Mouse (Mus musculus) forebrain, embryonic 14.5 days (tissue): ENCODE measurements around the gene Ptk6. TPM values are rescaled to one million over a fixed set of nuclear protein-coding genes. Genes with fewer than 3 reads are reported as not detected.
"Not testable (repeated sequence)": the region's sequence is repeated elsewhere in the genome, so short reads cannot be mapped to it uniquely, and the experiment has no call there.

Source experiments
- ATAC-seq: fragments of 200-750 bp; cut with Nextera tagmentation; 2 replicates; pipeline ENCODE4 v1.8.0; 2017; ENCODE audit warnings: mild to moderate bottlenecking, moderate library complexity
- DNase-seq: peaks from one replicate; pipeline ENCODE4 v3.0.0-alpha.2; 2015; ENCODE audit warnings: low spot score
- H3K27ac ChIP-seq: fragments of 300-500 bp; sonication (generic); 2 replicates; pipeline ENCODE4 v1.5.1; 2014; ENCODE audit warnings: low read depth, mild to moderate bottlenecking, control low read depth, low read length, moderate library complexity
- H3K27me3 ChIP-seq: fragments of 300-500 bp; sonication (generic); replicated peaks from 2 replicates; pipeline ENCODE4 v1.6.1; 2014; ENCODE audit warnings: low read length, control low read depth, mixed read lengths; ENCODE audit not compliant: control insufficient read depth, insufficient read depth
- H3K36me3 ChIP-seq: fragments of 300-500 bp; sonication (generic); 2 replicates; pipeline ENCODE4 v1.6.1; 2014; ENCODE audit warnings: low read length, control low read depth; ENCODE audit not compliant: control insufficient read depth, insufficient read depth
- H3K4me1 ChIP-seq: fragments of 300-500 bp; sonication (generic); 2 replicates; pipeline ENCODE4 v1.6.1; 2014; ENCODE audit warnings: antibody characterized with exemption, low read length, control low read depth; ENCODE audit not compliant: control insufficient read depth, insufficient read depth
- H3K4me2 ChIP-seq: fragments of 300-500 bp; sonication (generic); 2 replicates; pipeline ENCODE4 v1.6.1; 2014; ENCODE audit warnings: mild to moderate bottlenecking, control low read depth, low read length
- H3K4me3 ChIP-seq: fragments of 300-500 bp; sonication (generic); 2 replicates; pipeline ENCODE4 v1.5.1; 2014; ENCODE audit warnings: low read depth, low read length, control low read depth
- H3K9ac ChIP-seq: fragments of 300-500 bp; sonication (generic); 2 replicates; pipeline ENCODE4 v1.6.1; 2014; ENCODE audit warnings: mild to moderate bottlenecking, low read length, control low read depth, moderate library complexity
- H3K9me3 ChIP-seq: fragments of 300-500 bp; sonication (generic); replicated peaks from 2 replicates; pipeline ENCODE4 v1.6.1; 2016; ENCODE audit warnings: low read length, control low read depth, mixed read lengths; ENCODE audit not compliant: control insufficient read depth
- WGBS: fragments of 180-500 bp; shearing (Covaris S2); extraction: QIAGEN DNeasy Blood & Tissue Kit; methylation state at CpG from one replicate; pipeline ENCODE4 v1.1.7; 2014; 5-methylcytosine and 5-hydroxymethylcytosine counted together
- polyA plus RNA-seq: library from polyadenylated mRNA; unstranded; fragments of >200 nt; fragmentation: Nextera tagmentation; extraction: Ambion mirVana; gene quantifications from 2 replicates; pipeline ENCODE4 v1.2.1, GENCODE M21; 2014

The Ptk6 gene
- polyA plus RNA-seq, 1 experiment from 2014 or later = not detected

- WGBS = 2% methylated on average over 34 of the region's 34 CpGs
- H3K4me1 ChIP-seq = 0 out of 2 replicates have a peak, but pooled peaks cover 3% of the 10 kb centered on the region
These were observed 9.9 kb upstream of the Ptk6 start for GRCm38 (mm10) chr2:181212389-181213020.

GRCm38 (mm10) chr2:181206118-181206517, 3.5 kb upstream of the Ptk6 start:
- no peaks in the 10 kb centered on the region for H3K9me3 ChIP-seq
- ATAC-seq (no peak), DNase-seq (no peak)
- no peaks in the 10 kb centered on the region for H3K4me1 ChIP-seq
- H3K27ac ChIP-seq = no peak overlapping the region
- H3K36me3 ChIP-seq = no peaks in the 10 kb centered on the region
- H3K4me2 ChIP-seq = no peak overlapping the region
- WGBS = 80% methylated on average over 9 of the region's 9 CpGs
- H3K4me3 ChIP-seq = no peak overlapping the region
- H3K9ac ChIP-seq = no peak overlapping the region
- H3K27me3 ChIP-seq = no peaks in the 10 kb centered on the region; the same call in 1 of the 2 replicates

More at GRCm38 (mm10) chr2:181212389-181213020, 9.9 kb upstream of the Ptk6 start:
- Histone ChIP-seq H3K9me3 (no peaks in the 10 kb centered on the region), H3K36me3 (no peaks in the 10 kb centered on the region), H3K9ac (peak overlapping the region; percentile 32; the same call in 1 of the 2 replicates), H3K4me3 (peak overlapping the region; percentile 16), H3K4me2 (peak overlapping the region; percentile 39), H3K27me3 (peaks cover 26% of the 10 kb centered on the region), H3K27ac (no peak overlapping the region)
- DNase-seq (no peak), ATAC-seq (no peak)

GRCm38 (mm10) chr2:181205678-181206077, 3.1 kb upstream of the Ptk6 start:
- DNase-seq = no peak
- no peak overlapping the region for H3K27ac ChIP-seq
- H3K4me3 ChIP-seq = no peak overlapping the region
- H3K27me3 ChIP-seq = no peaks in the 10 kb centered on the region
- no peak overlapping the region for H3K9ac ChIP-seq
- no peaks in the 10 kb centered on the region for H3K4me1 ChIP-seq
- ATAC-seq = no peak
- no peaks in the 10 kb centered on the region for H3K9me3 ChIP-seq
- no peaks in the 10 kb centered on the region for H3K36me3 ChIP-seq
- WGBS = 85% methylated on average over 5 of the region's 5 CpGs
- H3K4me2 ChIP-seq = no peak overlapping the region

GRCm38 (mm10) chr2:181202886-181203285, 297 bp upstream of the Ptk6 start:
- DNase-seq = no peak
- no peaks in the 10 kb centered on the region for H3K27me3 ChIP-seq
- H3K9ac ChIP-seq = no peak overlapping the region
- H3K27ac ChIP-seq = no peak overlapping the region
- no peak for ATAC-seq
- H3K36me3 ChIP-seq = no peaks in the 10 kb centered on the region
- H3K4me1 ChIP-seq = no peaks in the 10 kb centered on the region
- no peaks in the 10 kb centered on the region for H3K9me3 ChIP-seq
- no peak overlapping the region for H3K4me2 ChIP-seq
- WGBS = 78% methylated on average over 6 of the region's 6 CpGs
- H3K4me3 ChIP-seq = no peak overlapping the region

DNA sequence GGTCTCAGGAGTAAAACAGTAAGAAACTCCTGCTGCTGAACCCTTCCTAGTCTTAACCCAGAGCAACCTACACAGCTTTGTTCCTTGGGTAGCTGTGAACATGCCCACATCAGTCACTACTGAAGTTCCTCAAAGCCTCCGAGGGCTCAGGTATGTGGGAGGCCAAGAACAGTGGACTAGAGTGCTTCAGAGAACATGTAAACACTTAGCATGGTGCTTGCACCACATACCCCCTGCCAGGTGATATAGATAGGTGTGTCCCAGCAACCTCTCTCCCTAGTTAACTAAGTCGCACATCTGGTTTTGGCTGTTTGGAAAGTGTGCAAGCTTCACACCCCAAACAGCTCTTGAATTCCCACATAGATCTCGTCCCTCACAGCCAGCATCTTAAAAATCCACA, 983 bp downstream of the Ptk6 start:
- DNase-seq (no peak), ATAC-seq (no peak)
- no peaks in the 10 kb centered on the region for H3K4me1 ChIP-seq
- no peaks in the 10 kb centered on the region for H3K9me3 ChIP-seq
- H3K27ac ChIP-seq = no peak overlapping the region
- H3K36me3 ChIP-seq = no peaks in the 10 kb centered on the region
- no peak overlapping the region for H3K4me3 ChIP-seq
- 81% methylated on average over 3 of the region's 3 CpGs for WGBS
- H3K9ac ChIP-seq = no peak overlapping the region
- no peaks in the 10 kb centered on the region for H3K27me3 ChIP-seq
- no peak overlapping the region for H3K4me2 ChIP-seq

GRCm38 (mm10) chr2:181196628-181197300, 5.8 kb downstream of the Ptk6 start:
- no peak overlapping the region for H3K9ac ChIP-seq

GRCm38 (mm10) chr2:181193044-181193443, 9.5 kb downstream of the Ptk6 start:
- no peak overlapping the region for H3K27ac ChIP-seq
- no peak for DNase-seq
- no peaks in the 10 kb centered on the region for H3K27me3 ChIP-seq
- peaks cover 10% of the 10 kb centered on the region for H3K36me3 ChIP-seq
- no peaks in the 10 kb centered on the region for H3K9me3 ChIP-seq
- WGBS = 80% methylated on average over 3 of the region's 3 CpGs
- H3K4me3 ChIP-seq = no peak overlapping the region
- H3K4me2 ChIP-seq = no peak overlapping the region
- H3K9ac ChIP-seq = no peak overlapping the region
- ATAC-seq = no peak
- H3K4me1 ChIP-seq = peaks cover 8% of the 10 kb centered on the region

More at GRCm38 (mm10) chr2:181196628-181197300, 5.8 kb downstream of the Ptk6 start:
- no peak for DNase-seq
- no peaks in the 10 kb centered on the region for H3K27me3 ChIP-seq
- no peak for ATAC-seq
- H3K9me3 ChIP-seq = no peaks in the 10 kb centered on the region
- no peak overlapping the region for H3K27ac ChIP-seq
- H3K36me3 ChIP-seq = no peaks in the 10 kb centered on the region
- H3K4me2 ChIP-seq = no peak overlapping the region
- 89% methylated on average over 4 of the region's 4 CpGs for WGBS
- no peaks in the 10 kb centered on the region for H3K4me1 ChIP-seq
- H3K4me3 ChIP-seq = no peak overlapping the region

DNA sequence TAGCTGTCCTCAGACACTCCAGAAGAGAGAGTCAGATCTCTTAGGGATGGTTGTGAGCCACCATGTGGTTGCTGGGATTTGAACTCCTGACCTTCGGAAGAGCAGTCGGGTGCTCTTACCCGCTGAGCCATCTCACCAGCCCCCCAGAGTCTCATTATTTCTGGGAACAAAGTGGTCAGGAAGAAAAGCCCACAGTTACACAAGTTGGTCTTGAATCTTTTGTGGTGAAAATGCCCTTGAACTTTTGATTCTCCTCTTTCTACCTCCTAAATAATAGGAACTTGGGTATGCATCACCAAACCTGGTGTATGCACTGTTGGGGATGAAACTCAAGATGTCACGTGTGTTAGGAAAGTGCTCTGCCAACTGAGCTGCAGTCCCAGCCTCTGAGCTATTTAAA, 10.7 kb downstream of the Ptk6 start:
- WGBS = 59% methylated on average over 4 of the region's 4 CpGs
- no peak overlapping the region for H3K4me2 ChIP-seq
- no peak overlapping the region for H3K9ac ChIP-seq
- H3K27me3 ChIP-seq = no peaks in the 10 kb centered on the region
- DNase-seq = no peak
- H3K27ac ChIP-seq = no peak overlapping the region
- no peaks in the 10 kb centered on the region for H3K9me3 ChIP-seq
- H3K4me3 ChIP-seq = no peak overlapping the region
- ATAC-seq = no peak
- peaks cover 10% of the 10 kb centered on the region for H3K36me3 ChIP-seq
- peaks cover 8% of the 10 kb centered on the region for H3K4me1 ChIP-seq

DNA sequence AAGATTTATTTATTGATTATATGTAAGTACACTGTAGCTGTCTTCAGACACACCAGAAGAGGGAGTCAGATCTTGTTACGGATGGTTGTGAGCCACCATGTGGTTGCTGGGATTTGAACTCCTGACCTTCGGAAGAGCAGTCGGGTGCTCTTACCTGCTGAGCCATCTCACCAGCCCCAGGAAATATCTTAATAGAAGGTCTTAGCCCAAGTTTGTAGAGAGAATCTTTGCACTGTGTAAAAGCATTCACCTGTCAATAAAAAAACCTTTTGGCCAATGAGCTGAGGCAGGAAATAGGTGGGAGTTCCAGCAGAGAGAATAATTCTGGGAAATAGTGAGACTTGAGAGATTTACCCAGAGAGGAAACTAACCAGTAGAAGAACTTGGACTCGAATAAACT, 11.2 kb downstream of the Ptk6 start:
- H3K9me3 ChIP-seq, H3K9ac ChIP-seq, H3K27ac ChIP-seq, H3K27me3 ChIP-seq, H3K36me3 ChIP-seq, H3K4me2 ChIP-seq, H3K4me1 ChIP-seq, H3K4me3 ChIP-seq, DNase-seq, ATAC-seq: not testable (repeated sequence)
- WGBS = 75% methylated on average over 3 of the region's 4 CpGs
